Mouse (Mus musculus) left cerebral cortex, adult 8-10 months (tissue): ENCODE data around the gene Hoxd3. TPM values are rescaled to one million over a fixed set of nuclear protein-coding genes. Genes with fewer than 3 reads are reported as not detected.

Source experiments
- DNase-seq, 2 experiments: peaks; one replicate each; pipeline ENCODE4 v3.0.0; 2022; ENCODE audit warnings: low spot score in 2 of 2
- total RNA-seq, 4 experiments: library from RNA; stranded (reverse); gene quantifications; 2 replicates each; pipeline ENCODE4 v1.2.4; 2022

Hoxd3 gene
- total RNA-seq, 4 experiments from 2014 or later: not detected

GRCm38 (mm10) chr2:74678891-74679595, 32.7 kb upstream of the Hoxd3 start, which contains the start of gene Hoxd11:
TSS of gene Hoxd11 (plus strand) at chr2:74679557.
- DNase-seq: no peak

GRCm38 (mm10) chr2:74679596-74679971, 32.1 kb upstream of the Hoxd3 start:
- DNase-seq: no peak

GRCm38 (mm10) chr2:74679980-74680379, 31.7 kb upstream of the Hoxd3 start:
- DNase-seq: no peak

GRCm38 (mm10) chr2:74680561-74681398, 30.9 kb upstream of the Hoxd3 start:
- no peak for DNase-seq

DNA sequence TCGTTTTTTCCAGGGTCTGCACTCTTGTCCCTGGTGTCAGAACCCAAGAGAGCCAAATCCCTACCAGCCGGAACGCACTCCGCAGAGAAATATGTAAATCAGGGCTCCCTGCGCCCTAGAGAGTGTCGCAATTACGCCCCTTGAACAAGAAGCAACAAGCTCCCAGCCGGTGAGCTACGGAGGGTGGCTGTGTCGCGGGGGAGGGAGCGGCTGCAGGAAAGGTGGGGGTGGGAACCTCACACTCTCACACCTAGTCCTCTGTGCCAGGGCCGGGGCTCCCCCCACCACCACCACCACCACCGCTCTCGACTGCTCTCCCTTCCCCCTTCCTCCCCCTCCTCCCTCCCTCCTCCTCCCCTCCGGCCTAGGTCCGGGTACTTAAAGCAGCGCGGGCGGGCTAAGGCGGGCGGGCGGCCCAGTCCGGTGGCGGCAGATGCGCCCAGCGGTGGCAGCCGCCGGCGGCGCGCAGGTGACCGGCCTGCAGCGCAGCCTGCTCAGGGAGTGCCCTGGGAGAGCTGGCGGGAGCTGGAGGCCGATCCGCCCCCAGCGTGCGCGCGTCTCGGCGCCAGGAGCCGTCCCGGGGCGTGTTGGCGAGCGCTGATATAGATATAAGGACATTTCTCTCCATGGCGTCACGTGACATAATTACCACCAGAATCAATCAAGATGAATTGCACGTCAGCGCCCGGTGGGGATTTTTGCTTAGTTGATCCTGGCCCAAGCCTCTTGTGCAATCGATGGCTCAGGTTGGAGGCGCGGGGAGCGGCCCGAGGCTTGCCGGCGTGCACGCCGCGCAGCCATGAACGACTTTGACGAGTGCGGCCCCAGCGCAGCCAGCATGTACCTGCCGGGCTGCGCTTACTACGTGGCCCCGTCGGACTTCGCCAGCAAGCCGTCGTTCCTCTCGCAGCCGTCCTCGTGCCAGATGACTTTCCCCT, 29.9 kb upstream of the Hoxd3 start:
- no peak for DNase-seq

GRCm38 (mm10) chr2:74682796-74683195, 28.9 kb upstream of the Hoxd3 start:
- DNase-seq: no peak

- no peak for DNase-seq
Observed at GRCm38 (mm10) chr2:74683471-74683951, 28.2 kb upstream of the Hoxd3 start.

DNA sequence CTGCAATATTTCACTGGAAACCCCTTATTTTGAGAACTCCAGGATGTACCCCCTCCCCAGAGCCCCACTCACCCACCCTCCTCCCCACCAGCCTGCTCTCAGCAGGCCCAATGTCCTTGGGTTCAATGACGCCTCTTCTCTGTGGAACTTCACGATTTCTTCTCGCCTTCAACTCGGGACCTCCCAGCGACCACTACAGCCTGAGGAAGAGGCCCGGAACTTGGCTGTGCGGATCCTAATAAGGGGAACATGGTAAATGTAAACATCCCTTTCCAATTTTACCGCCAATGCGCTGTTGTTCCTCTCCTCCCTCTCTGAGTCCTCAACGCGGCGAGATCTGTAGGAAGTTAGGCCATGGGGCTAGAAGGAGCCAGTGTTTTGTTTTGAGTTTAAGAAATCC, 27.6 kb upstream of the Hoxd3 start:
- no peak for DNase-seq

DNA sequence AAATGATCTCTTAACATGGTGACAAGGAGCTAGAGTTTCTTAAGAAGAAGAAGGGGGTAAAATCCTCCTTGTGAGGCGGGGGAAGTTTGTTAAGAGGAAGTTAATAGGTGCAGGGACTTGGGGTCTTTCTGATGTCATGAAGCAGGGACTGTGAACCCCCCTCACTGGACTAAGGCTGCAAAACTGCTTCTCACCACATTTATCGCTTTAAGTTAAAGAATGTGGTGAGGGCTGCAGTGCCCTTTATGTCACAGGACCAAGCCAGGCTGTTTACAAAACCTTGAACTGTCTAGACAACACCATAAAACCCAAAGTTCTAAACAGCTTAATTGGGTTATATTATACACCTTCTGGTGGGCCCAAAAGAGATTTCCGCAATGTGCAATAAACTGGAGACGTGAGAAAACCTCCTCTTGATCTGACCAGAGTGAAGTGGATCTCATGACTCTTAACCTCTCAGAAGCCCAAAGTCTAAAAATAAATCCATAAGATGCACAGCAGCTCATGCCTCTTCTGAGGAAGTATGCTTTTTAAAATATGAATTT, 26.6 kb upstream of the Hoxd3 start:
- no peak for DNase-seq

GRCm38 (mm10) chr2:74686301-74686987, 25.3 kb upstream of the Hoxd3 start:
- DNase-seq: no peak

GRCm38 (mm10) chr2:74686988-74687697, 24.6 kb upstream of the Hoxd3 start:
- no peak for DNase-seq

DNA sequence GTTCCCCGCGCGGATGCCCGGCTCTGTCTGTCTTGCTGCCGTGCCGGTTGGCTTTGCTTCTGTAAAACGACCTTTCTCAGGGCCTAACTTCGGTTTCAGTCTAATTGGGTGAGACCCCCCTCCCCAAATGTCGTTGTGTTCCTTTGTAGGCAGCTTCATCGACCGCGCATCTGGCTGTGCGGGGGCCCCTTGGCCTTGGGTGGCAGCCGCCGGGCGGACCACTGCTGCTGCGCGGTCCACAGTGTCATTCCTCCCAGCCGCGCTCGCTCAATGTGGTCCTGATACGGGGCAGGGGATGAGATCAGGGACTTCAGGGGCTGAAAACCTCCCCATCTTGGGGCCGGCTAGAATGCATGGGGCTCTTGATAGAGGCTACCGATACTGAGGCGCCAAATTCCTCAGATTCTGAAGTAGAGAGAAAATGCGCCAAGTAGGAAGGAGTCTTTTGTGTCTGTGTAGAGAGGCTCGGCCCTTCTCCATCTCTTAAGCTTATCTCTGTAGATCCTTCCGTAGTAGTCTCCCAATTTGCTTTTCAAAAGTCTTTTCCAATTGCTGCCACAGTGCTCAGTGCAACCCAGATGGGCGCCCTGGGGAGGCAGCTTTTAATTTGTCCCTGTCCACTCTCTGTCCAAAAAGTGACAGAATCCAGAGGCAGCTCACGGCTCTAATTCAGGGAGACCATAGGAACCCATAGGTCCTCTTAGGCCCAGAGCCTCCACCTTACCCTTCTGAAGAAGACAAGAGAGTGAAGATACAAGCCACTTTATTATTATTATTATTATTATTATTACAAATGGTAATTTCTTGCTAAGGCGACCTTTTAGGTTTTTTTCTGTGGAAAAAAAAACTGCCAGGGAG, 23.8 kb upstream of the Hoxd3 start:
- DNase-seq: no peak

- DNase-seq: no peak
Observed at GRCm38 (mm10) chr2:74688795-74689573, 22.7 kb upstream of the Hoxd3 start.

DNA sequence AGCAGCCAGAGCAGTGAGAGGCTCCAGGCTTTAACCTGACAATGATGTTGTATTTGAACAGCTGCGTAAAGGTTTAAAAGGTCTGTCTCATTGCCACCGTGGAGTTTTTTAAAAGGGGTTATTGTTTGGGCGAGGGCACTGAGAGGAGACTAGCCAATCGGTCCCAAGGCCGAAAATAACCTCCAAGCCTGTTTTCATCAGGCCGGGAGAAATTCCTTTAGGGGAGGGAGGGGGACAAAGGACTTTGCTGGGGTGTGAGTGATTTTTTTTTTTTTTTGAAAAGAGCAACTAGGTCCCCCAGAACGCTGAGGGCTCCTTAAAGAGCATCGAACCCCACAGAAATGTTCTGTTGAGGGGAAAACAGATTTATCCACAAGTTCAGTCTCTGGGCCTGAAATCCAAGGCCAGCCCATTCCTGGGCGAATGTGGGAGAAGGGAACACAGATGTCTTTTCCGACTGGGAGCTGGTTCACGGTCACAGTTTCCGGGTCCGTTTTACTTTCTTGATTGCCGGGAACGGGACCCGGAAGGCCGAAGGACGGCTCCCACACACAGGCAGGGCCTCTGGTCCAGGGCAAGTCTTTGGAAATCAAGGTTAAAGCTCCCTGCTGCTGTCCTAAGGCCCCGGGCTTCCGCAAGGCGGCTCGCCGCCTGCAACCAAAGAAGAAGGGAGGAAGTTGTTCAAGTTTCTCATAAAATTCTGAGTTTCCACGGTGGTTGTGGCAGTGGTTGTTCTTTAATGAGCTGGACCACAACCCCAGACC, 22.0 kb upstream of the Hoxd3 start:
- DNase-seq: no peak

DNA sequence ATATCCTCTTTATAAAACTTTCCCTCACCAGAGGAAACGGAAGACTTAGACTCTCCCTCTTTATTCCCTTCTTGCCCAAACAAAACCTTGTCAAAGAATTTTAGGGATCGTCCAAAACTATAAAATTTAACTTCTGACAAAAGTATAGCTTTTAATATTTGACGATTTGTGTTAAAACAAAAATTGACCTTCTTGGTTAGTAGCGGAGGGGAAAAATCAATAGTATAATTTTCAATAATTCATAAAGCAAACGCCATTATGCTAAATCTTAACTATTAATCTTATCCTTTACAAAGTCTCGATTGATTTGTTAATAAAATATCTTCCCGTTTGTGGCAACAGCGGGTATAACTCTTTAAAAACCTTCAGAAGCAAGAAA, 21.4 kb upstream of the Hoxd3 start:
- DNase-seq: no peak

DNA sequence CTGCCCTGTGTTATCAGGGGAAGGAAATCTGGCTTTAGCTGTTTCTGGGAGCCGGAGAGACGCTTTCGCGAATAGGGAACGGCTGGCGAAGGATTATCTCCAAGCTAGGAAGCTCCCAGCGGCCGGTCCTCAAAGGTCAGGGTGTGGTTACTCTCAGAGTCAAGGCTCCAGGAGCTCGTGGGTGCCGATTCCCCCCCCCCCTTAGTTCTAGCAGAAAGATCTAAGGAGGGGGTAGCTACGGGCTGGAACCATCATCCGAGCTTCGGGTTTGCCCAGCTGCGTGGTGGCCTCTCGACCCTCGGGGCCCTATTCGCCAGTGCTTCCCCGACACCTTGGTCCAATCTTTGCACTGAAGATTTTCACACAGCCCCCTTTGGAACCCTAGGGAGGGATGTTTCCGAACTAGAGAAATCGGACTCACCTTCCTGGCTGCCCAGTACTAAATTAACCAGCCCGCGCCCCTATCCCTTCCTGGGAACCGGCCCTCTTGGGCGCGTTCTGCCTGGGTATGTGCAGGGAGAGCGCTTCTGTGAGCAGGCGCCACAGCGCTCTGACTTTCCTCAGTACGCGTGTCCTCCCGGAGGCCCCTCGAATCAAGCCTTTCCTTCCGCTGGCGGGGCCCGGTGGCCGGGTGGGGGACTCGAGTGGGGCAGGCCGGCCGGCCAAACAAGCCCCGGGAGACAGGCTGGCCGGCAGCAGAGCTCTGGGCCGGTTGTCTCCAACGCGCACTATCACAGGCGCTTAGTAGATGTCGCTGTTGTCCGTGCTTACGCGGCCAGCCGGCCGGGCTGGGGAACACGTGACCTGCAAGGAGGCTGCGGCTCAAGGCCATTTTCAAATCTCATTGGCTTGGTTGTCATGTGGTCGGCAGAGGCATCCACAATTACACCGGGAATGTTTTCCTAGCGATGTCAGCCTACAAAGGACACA, 20.4 kb upstream of the Hoxd3 start, which contains the start of gene Hoxd10:
Hoxd10 (plus strand) TSS at position 903 of the 930 bp plus-strand sequence.
- no peak for DNase-seq
